Mouse (Mus musculus): Measurements from ENCODE around the gene Gm13691. TPM values are rescaled to one million over a fixed set of nuclear protein-coding genes. Genes with fewer than 3 reads are reported as not detected.

Gm13691 gene
- polyA plus RNA-seq (2017; shearing (Covaris generic)) = not detected

GRCm38 (mm10) chr2:83990253-83990652 lies at the start of gene Gm13691:
Gene Gm13691, plus strand, starts transcription at chr2:83990553.

GRCm38 (mm10) chr2:83940931-83941361 lies 49.4 kb upstream of the Gm13691 start, which contains the start of gene Zswim2:
Gene Zswim2, minus strand, starts transcription at chr2:83941228.

GRCm38 (mm10) chr2:83955393-83955792 lies 35.0 kb upstream of the Gm13691 start, which contains the start of gene Gm13698:
Gene Gm13698, plus strand, starts transcription at chr2:83955693.

GRCm38 (mm10) chr2:83961203-83961602 lies 29.1 kb upstream of the Gm13691 start, which contains the start of gene Gm13693:
Gene Gm13693, plus strand, starts transcription at chr2:83961503.

GRCm38 (mm10) chr2:83967013-83967412 lies 23.3 kb upstream of the Gm13691 start, which contains the start of gene Gm13695:
Gene Gm13695, plus strand, starts transcription at chr2:83967313.

GRCm38 (mm10) chr2:83972823-83973222 lies 17.5 kb upstream of the Gm13691 start, which contains the start of gene Gm13696:
Gene Gm13696, plus strand, starts transcription at chr2:83973123.

GRCm38 (mm10) chr2:83978633-83979032 lies 11.7 kb upstream of the Gm13691 start, which contains the start of gene Gm13694:
Gene Gm13694, plus strand, starts transcription at chr2:83978933.

GRCm38 (mm10) chr2:83984443-83984842 lies 5.9 kb upstream of the Gm13691 start, which contains the start of gene Gm13697:
Gene Gm13697, plus strand, starts transcription at chr2:83984743.

Other genes starting within 250 kb of the Gm13691 start
- gene Fam171b, start 177.9 kb upstream of the Gm13691 start, polyA plus RNA-seq (2017; shearing (Covaris generic)) = 0.05 TPM
- gene Zswim2, start 49.3 kb upstream of the Gm13691 start, polyA plus RNA-seq (2017; shearing (Covaris generic)) = not detected
- not detected for gene Gm13698, start 34.9 kb upstream of the Gm13691 start, polyA plus RNA-seq (2017; shearing (Covaris generic))
- not detected for gene Gm13693, start 29.1 kb upstream of the Gm13691 start, polyA plus RNA-seq (2017; shearing (Covaris generic))
- gene Gm13695, start 23.2 kb upstream of the Gm13691 start, polyA plus RNA-seq (2017; shearing (Covaris generic)) = not detected
- gene Gm13696, start 17.4 kb upstream of the Gm13691 start, polyA plus RNA-seq (2017; shearing (Covaris generic)) = not detected
- gene Gm13694, start 11.6 kb upstream of the Gm13691 start, polyA plus RNA-seq (2017; shearing (Covaris generic)) = not detected
- gene Gm13697, start 5.8 kb upstream of the Gm13691 start, polyA plus RNA-seq (2017; shearing (Covaris generic)) = not detected